Mouse (Mus musculus) kidney, adult 2 months (tissue): Measurements from ENCODE around the gene Sema3b.

ENCODE experiments used
- CTCF ChIP-seq: fragments of 200-500 bp; conservative IDR thresholded peaks from 2 replicates; pipeline ENCODE4 v1.5.1; 2011; ENCODE audit warnings: low read depth, mild to moderate bottlenecking, control low read depth, low read length, moderate library complexity, mixed read lengths; ENCODE audit not compliant: insufficient read depth, insufficient read length
- POLR2A ChIP-seq: fragments of 200-500 bp; IDR thresholded peaks from one replicate; pipeline ENCODE4 v1.6.1; 2011; ENCODE audit warnings: low read depth, low read length, control low read depth

DNA sequence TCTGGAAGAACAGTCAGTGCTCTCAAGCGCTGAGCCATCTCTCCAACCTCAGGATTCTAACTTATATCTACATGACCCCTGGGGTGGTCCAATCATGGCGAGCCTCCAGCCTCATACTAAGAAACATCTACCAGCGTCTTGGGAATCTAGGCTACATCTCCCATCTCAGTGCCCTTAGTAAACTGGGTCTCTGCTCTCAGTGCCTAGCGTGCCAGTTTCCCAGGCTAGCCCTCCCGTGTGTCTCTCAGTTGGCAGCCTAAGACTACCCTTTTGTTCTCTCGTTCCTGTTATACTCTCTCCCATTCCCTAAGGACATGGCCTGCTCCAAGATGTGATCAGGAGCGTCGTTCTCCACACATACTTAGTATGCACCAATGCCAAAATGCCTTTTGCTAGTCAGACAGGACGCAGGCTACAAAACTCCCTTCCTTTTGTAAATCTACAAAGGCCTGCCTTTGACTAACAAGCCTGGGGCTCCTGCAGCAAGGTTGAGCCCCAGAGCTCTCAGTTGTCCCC lies 22.3 kb upstream of the Sema3b start:
- no peak for TF ChIP-seq POLR2A
- no peak for TF ChIP-seq CTCF
